Mouse (Mus musculus) neural tube, embryonic 15.5 days (tissue): ENCODE measurements around the gene Fblim1. TPM values are rescaled to one million over a fixed set of nuclear protein-coding genes. Genes with fewer than 3 reads are reported as not detected.

Source experiments
- ATAC-seq: fragments of 200-750 bp; cut with Nextera tagmentation; 2 replicates; pipeline ENCODE4 v1.8.0; 2017; ENCODE audit warnings: mild to moderate bottlenecking, moderate TSS enrichment, moderate library complexity; ENCODE audit not compliant: low FRiP score
- H3K27ac ChIP-seq: fragments of 300-500 bp; sonication (generic); replicated peaks from 2 replicates; pipeline ENCODE4 v1.5.1; 2015; ENCODE audit warnings: mild to moderate bottlenecking, inconsistent platforms
- H3K27me3 ChIP-seq: fragments of 300-500 bp; sonication (generic); replicated peaks from 2 replicates; pipeline ENCODE4 v1.6.1; 2015; ENCODE audit warnings: inconsistent platforms
- H3K36me3 ChIP-seq: fragments of 300-500 bp; sonication (generic); 2 replicates; pipeline ENCODE4 v1.6.1; 2015; ENCODE audit warnings: inconsistent platforms
- H3K4me1 ChIP-seq: fragments of 300-500 bp; sonication (generic); 2 replicates; pipeline ENCODE4 v1.6.1; 2015; ENCODE audit warnings: inconsistent platforms
- H3K4me2 ChIP-seq: fragments of 300-500 bp; sonication (generic); 2 replicates; pipeline ENCODE4 v1.6.1; 2015; ENCODE audit warnings: inconsistent platforms, mild to moderate bottlenecking, moderate library complexity
- H3K4me3 ChIP-seq: fragments of 300-500 bp; sonication (generic); replicated peaks from 2 replicates; pipeline ENCODE4 v1.5.1; 2015; ENCODE audit warnings: mild to moderate bottlenecking, inconsistent platforms
- H3K9ac ChIP-seq: fragments of 300-500 bp; sonication (generic); replicated peaks from 2 replicates; pipeline ENCODE4 v1.6.1; 2015; ENCODE audit warnings: mild to moderate bottlenecking, inconsistent platforms
- H3K9me3 ChIP-seq: fragments of 300-500 bp; sonication (generic); replicated peaks from 2 replicates; pipeline ENCODE4 v1.6.1; 2016; ENCODE audit warnings: inconsistent platforms
- WGBS: fragments of 180-500 bp; shearing (Covaris S2); methylation state at CpG from one replicate; pipeline ENCODE4 v1.1.7; 2015; ENCODE audit warnings: mixed read lengths; 5-methylcytosine and 5-hydroxymethylcytosine counted together
- polyA plus RNA-seq: library from polyadenylated mRNA; unstranded; fragments of >200 nt; fragmentation: Nextera tagmentation; extraction: Ambion mirVana; gene quantifications from 2 replicates; pipeline ENCODE4 v1.2.1, GENCODE M21; 2015

Fblim1 gene
- polyA plus RNA-seq, 1 experiment from 2014 or later, result 31.0 TPM

DNA sequence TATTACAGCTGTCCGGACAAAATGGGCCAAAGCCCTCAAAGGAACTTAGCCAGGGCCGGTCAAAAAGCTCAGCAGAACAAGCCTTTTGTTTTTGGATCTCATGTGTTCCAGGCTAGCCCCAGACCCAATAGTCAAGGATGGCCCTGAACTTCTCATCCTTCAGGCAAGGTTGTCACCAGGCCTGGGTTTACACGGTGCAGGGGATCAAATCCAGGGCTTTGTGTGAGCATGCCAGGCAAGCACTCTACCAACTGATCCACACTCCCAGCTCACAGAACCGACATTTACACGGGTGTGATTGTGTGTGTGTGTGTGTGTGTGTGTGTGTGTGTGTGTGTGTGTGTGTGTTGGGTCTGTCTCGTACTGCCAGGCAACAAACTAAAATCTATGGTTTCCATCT lies 10.9 kb upstream of the Fblim1 start:
- Histone ChIP-seq H3K27ac (no peak overlapping the region), H3K36me3 (no peaks in the 10 kb centered on the region), H3K9me3 (no peaks in the 10 kb centered on the region), H3K4me2 (no peak overlapping the region), H3K4me1 (peaks cover 12% of the 10 kb centered on the region), H3K9ac (no peak overlapping the region), H3K4me3 (no peak overlapping the region), H3K27me3 (no peaks in the 10 kb centered on the region; the same call in 1 of the 2 replicates)
- no peak for ATAC-seq
- 76% methylated on average over 6 of the region's 6 CpGs for WGBS

DNA sequence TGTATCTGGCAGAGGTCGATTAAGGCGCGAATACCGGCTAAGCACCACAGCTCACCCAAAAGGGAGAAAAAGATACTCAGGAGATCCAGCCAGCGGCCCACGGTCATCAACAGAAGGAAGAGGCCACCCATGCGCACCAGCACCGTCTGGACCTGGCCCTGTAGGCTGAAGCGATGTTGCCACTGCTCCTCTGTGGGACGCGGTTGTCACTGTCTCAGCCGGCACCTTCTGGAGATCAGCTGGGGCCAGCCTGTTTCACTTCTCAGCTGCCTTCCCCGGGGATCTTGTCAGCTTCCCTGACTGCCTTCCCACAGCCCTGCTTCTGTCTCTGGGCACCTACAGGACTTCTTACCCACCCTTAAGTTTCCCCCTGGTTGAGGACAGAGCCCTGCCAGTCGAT lies 9.1 kb upstream of the Fblim1 start:
- H3K4me3 ChIP-seq, result no peak overlapping the region
- no peaks in the 10 kb centered on the region for H3K36me3 ChIP-seq
- no peaks in the 10 kb centered on the region; the same call in 1 of the 2 replicates for H3K27me3 ChIP-seq
- no peak overlapping the region for H3K4me2 ChIP-seq
- no peak overlapping the region for H3K9ac ChIP-seq
- H3K27ac ChIP-seq, result no peak overlapping the region
- ATAC-seq, result no peak
- no peaks in the 10 kb centered on the region for H3K9me3 ChIP-seq
- peaks cover 12% of the 10 kb centered on the region for H3K4me1 ChIP-seq
- 81% methylated on average over 14 of the region's 14 CpGs for WGBS

DNA sequence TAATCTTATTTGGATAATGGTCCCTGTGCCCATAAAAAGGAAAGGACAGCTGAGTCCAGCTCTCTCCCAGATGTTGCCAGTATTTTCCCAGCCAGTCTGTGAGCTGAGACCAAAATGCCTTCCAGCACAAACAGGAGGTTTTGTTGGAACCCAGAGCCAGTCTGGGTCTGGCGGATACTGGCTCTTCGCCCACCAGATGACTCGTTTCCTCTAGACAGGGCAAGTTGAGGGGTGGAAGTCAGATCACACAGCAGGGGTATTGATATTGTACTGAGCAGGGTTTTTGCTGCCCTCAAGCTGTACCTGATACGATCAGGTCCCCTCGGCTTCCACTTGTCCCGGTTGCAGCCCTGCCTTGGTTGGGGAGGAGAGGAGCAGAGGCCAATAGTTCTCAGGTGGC lies 3.6 kb upstream of the Fblim1 start:
- Histone ChIP-seq H3K27ac (no peak overlapping the region), H3K27me3 (no peaks in the 10 kb centered on the region), H3K4me1 (no peaks in the 10 kb centered on the region), H3K4me2 (no peak overlapping the region), H3K36me3 (no peaks in the 10 kb centered on the region), H3K9me3 (no peaks in the 10 kb centered on the region), H3K9ac (no peak overlapping the region), H3K4me3 (no peak overlapping the region)
- ATAC-seq, result no peak
- 78% methylated on average over 6 of the region's 6 CpGs for WGBS

DNA sequence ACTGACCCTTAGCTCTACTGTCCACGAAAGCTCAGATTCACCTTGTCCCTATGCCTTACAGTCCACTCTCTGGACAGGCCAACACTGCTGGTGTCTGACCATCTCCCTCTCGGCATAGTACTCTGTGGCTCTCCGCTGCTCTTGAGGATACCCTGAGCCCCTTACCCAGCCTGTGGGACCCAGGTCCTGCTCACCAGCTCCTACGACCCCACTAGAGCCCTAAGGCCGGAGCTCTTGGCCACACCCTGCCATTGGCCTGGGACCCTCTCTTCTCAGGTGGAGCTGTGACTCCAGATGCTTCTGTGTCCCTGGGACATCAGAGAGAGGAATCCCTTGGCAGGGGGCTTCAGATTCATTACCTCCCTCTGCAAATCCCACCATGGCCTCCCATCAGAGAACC lies 475 bp downstream of the Fblim1 start:
- Histone ChIP-seq H3K9ac (no peak overlapping the region), H3K9me3 (no peaks in the 10 kb centered on the region), H3K4me1 (peaks cover 2% of the 10 kb centered on the region; the same call in 1 of the 2 replicates), H3K36me3 (no peaks in the 10 kb centered on the region), H3K27ac (no peak overlapping the region), H3K4me3 (no peak overlapping the region), H3K4me2 (no peak overlapping the region), H3K27me3 (no peaks in the 10 kb centered on the region)
- no peak for ATAC-seq
- WGBS, result 84% methylated on average over 5 of the region's 5 CpGs

DNA sequence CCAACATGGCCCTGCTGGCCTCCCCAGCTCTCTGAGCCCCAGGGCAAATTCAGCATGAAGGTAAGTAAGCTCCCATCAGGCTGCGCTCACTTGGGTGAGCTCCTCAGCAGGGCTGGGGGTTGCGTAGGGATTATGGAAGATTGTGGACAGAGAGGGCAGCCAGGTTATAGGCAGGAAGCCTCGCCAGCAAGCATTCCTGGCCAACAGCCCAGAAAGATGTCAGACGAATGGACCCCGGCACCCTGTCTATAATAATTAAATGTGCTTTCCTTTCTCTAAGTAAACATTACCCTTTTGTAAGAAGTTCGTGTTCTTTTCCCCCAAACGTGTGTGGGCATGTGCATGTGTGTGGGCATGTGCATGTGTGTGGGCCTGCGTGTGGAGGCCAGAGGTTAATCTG lies 1.4 kb downstream of the Fblim1 start:
- no peak for ATAC-seq
- Histone ChIP-seq H3K9me3 (no peaks in the 10 kb centered on the region), H3K27ac (no peak overlapping the region), H3K36me3 (no peaks in the 10 kb centered on the region), H3K9ac (no peak overlapping the region), H3K4me2 (no peak overlapping the region), H3K4me3 (no peak overlapping the region), H3K4me1 (peaks cover 12% of the 10 kb centered on the region), H3K27me3 (no peaks in the 10 kb centered on the region)
- WGBS, result 75% methylated on average over 8 of the region's 8 CpGs

DNA sequence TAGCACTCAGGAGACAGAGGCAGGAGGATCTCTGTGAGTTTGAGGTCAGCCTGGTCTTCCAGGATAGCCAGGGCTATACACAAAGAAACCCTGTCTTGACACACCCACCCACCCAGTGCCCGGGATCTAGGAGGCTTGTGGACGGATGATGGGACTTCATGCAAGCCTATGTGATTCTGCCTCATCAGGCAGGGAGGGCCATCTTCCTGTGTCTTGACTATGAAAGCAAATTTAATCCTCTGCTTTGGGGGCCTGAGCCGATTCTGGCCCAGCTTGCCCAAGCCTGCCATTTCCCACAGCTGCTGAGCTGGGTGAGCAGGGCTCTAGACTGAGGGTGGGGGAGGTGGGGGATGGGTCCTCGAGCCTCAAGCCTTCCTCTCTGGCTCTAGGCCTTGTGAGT lies 2.0 kb downstream of the Fblim1 start:
- H3K4me2 ChIP-seq, result no peak overlapping the region
- no peak overlapping the region for H3K9ac ChIP-seq
- no peaks in the 10 kb centered on the region for H3K9me3 ChIP-seq
- no peaks in the 10 kb centered on the region for H3K36me3 ChIP-seq
- H3K4me1 ChIP-seq, result peaks cover 17% of the 10 kb centered on the region
- WGBS, result 80% methylated on average over 4 of the region's 4 CpGs
- ATAC-seq, result no peak
- peaks cover under 1% of the 10 kb centered on the region; the same call in 1 of the 2 replicates for H3K27me3 ChIP-seq
- no peak overlapping the region for H3K4me3 ChIP-seq
- no peak overlapping the region for H3K27ac ChIP-seq

DNA sequence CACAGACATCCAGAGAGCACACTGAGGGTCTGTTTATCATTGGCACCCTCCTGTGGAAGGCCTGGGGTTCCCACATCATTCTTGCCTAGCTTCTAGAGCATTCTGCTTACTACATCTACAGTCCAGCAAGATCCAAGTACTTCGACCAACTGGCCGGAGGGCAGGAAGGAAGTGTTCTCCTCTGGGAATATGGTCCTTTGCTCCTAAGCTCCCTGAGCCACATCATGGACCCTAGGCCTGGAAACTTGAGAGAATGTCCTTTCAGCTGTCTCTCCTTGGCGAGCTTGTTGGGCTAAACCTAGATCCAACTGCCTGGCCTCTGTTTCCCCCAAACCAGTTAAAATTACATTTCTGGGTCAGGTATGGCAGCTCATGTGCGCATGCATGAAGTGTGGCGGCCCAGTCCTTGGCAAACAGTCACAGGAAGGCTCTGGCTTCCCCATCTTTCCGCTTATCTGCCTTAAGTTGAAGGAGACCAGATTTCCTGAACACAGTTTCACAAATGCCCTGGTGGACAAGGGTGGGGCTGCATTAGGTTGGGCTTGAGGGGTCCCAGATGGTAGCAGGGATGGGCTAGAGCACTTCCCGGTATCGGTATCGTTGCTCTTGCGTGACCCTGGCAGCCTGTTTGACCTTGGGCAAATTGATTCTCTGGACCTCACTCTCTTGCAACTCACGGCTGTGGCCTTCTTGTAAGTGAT lies 3.2 kb downstream of the Fblim1 start:
- no peak overlapping the region for H3K27ac ChIP-seq
- H3K36me3 ChIP-seq, result no peaks in the 10 kb centered on the region
- WGBS, result 87% methylated on average over 11 of the region's 11 CpGs
- H3K27me3 ChIP-seq, result peaks cover 4% of the 10 kb centered on the region; the same call in 1 of the 2 replicates
- H3K4me2 ChIP-seq, result no peak overlapping the region
- ATAC-seq, result no peak
- peaks cover 28% of the 10 kb centered on the region for H3K4me1 ChIP-seq
- no peak overlapping the region for H3K9ac ChIP-seq
- H3K4me3 ChIP-seq, result no peak overlapping the region
- H3K9me3 ChIP-seq, result no peaks in the 10 kb centered on the region

DNA sequence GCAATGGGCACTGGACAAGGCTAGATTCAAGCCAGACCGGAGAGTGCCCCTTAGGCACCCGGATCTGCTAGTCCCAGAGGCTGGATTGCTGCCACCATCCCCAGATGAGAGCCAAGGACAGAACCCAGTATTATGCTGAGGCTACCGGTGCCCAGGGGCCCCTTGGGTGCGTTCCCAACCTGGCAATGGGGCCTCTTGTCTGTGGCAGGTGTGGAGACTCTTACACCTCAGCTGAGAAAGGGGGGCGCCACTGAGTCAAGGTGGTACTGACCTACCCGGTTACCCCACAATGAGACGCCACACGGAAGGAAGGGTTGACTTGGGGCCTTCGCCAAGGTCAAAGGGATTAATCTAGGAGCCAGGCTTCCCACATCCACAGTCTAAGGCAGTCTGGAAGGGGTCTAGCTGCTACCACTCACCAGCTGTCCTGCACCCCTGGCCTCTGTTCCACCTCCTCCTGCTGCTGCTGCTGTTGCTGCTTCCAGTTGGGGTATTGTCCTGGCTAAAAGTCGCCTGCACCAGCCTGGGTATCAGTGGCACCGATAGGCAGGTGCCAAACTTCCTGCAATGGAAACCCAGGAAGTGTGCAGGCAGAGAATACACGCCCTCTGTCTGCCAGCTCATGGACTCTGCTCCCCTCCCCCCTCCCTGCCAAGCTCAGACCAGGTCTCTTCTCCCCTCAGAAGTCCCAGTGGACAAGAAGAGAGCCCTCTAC lies 4.6 kb downstream of the Fblim1 start:
- 76% methylated on average over 12 of the region's 12 CpGs for WGBS
- H3K36me3 ChIP-seq, result no peaks in the 10 kb centered on the region
- H3K9me3 ChIP-seq, result no peaks in the 10 kb centered on the region
- peaks cover 4% of the 10 kb centered on the region; the same call in 1 of the 2 replicates for H3K27me3 ChIP-seq
- H3K4me2 ChIP-seq, result no peak overlapping the region
- H3K9ac ChIP-seq, result no peak overlapping the region
- no peak overlapping the region for H3K4me3 ChIP-seq
- H3K27ac ChIP-seq, result no peak overlapping the region
- H3K4me1 ChIP-seq, result peaks cover 28% of the 10 kb centered on the region
- ATAC-seq, result no peak

DNA sequence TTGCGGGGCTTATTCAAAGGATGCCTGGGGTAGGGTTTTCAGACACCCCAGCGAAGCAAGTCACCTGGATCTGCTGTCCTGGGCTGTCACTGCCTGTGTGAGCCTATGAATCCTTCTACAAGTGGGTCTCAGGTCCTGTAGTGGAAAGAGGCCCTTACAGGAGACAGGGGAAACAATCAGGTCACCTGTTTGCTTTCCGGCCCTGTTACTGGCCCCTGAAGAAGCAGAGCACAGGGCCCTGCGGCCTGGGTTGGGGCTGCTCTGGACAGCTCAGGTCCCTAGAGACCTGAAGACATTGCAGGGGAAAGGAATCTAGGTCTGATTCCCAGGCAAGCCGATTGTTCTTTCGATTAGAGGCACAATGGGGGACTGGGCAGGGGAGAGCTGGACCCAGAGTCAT lies 5.5 kb downstream of the Fblim1 start:
- H3K4me2 ChIP-seq, result peak overlapping the region; percentile 96
- peaks cover 4% of the 10 kb centered on the region; the same call in 1 of the 2 replicates for H3K27me3 ChIP-seq
- H3K27ac ChIP-seq, result no peak overlapping the region
- H3K36me3 ChIP-seq, result no peaks in the 10 kb centered on the region
- peak overlapping the region; percentile 63 for H3K4me3 ChIP-seq
- ATAC-seq, result 0 out of 2 replicates have a peak, but pooled peaks have one; percentile 30
- H3K9me3 ChIP-seq, result no peaks in the 10 kb centered on the region
- H3K9ac ChIP-seq, result no peak overlapping the region
- 20% methylated on average over 6 of the region's 6 CpGs for WGBS
- H3K4me1 ChIP-seq, result peaks cover 28% of the 10 kb centered on the region

DNA sequence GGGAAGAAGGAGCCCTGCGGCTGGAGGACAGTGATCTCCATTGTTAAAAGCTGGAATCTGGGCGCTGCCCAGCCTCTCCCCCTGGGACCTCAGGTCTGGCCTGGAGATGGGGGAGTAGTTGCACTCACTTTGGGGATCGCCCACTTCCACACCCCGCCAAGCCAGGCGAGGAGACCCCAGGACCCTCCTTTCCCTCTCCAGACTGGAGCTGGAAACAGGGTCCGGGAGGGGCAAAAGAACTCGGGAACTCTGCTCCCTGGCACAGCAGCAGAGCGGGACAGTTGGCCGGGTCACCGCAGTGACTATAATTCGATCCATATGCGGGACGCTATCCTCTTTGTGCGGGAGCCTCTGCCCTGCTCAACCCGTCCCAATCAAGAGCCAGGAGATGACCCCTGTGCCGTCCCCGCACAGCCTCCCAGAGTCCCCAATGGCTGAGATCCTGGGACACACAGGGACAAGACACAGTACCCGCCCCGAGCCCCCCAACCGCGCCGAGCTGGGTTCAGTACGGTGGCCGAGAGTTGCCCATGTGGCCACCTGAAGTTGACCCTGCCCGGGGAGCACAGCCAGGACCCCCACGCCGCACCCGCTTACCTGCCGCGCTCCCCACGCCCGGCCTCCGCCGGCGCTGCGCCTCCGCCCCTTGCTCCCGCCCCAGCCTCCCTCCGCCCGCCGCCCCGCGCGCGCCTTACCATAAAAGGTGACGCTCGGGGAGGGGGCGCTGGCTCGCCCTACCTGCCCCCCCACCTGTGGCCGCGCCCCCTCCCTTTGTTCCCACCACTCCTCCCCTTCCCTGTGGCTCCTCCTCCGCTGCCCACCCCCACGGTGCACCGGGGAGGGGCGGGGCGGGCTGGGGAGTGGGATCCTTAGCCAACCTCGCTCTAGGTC lies 6.4 kb downstream of the Fblim1 start:
- Histone ChIP-seq H3K27ac (no peak overlapping the region), H3K4me3 (peak overlapping the region; percentile 63), H3K9me3 (no peaks in the 10 kb centered on the region), H3K4me2 (peak overlapping the region; percentile 96), H3K4me1 (peaks cover 28% of the 10 kb centered on the region), H3K9ac (peak overlapping the region; percentile 60), H3K27me3 (peaks cover 4% of the 10 kb centered on the region; the same call in 1 of the 2 replicates), H3K36me3 (peaks cover 6% of the 10 kb centered on the region; the same call in 1 of the 2 replicates)
- ATAC-seq, result peak; percentile 29; the same call in 1 of the 2 replicates
- WGBS, result under 1% methylated on average over 54 of the region's 57 CpGs

DNA sequence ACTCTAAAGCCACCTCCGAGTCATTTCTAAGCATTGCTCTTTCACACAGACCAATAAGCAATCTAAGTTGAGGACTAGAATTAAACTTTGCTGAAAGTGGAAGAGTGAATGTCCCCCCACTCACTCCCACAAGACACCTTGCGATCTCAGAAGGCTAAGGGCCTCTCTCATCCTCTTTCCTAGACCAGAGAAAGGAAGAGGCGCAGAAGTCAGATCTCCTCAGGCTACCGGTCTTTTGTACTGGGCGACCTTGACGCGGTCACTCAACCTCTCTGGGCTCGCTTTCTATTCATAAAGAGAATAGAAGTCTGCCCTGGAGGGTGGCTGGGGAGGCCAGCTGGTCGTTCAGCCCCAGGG lies 7.0 kb downstream of the Fblim1 start:
- Histone ChIP-seq H3K4me1 (peaks cover 28% of the 10 kb centered on the region), H3K27ac (peak overlapping the region; percentile 54), H3K27me3 (peaks cover 4% of the 10 kb centered on the region; the same call in 1 of the 2 replicates), H3K4me2 (peak overlapping the region; percentile 96), H3K36me3 (peaks cover 10% of the 10 kb centered on the region; the same call in 1 of the 2 replicates), H3K9me3 (no peaks in the 10 kb centered on the region), H3K4me3 (peak overlapping the region; percentile 63), H3K9ac (peak overlapping the region; percentile 60)
- no peak for ATAC-seq
- WGBS, result 4% methylated on average over 9 of the region's 9 CpGs
